Mouse (Mus musculus): ENCODE results near the gene Slc24a3. TPM values are rescaled to one million over a fixed set of nuclear protein-coding genes. Genes with fewer than 3 reads are reported as not detected.

Gene Slc24a3
- polyA plus RNA-seq, 1 experiment from 2014 or later: 3.1 TPM

DNA sequence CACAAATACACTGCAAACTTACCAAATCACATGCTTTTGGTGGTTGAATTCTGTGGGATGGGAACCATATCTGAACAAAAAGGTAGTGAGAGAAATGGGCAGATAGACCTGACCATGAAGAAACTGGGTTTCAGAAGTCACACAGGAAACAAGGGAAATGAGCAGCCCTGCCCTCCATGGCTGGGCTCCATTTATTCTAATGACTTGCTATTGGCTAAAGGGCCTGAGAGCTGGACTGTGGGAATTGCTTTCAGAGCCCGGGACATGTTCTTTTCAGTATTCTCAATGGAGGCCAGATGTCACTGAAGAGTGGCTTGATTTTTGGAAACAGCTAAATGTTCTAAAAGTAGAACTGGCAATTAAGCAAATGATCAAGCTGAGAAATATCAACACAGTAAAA is 120.9 kb downstream of the Slc24a3 start:
- H3K9me3 ChIP-seq (replicated peaks; ENCODE audit: control insufficient read depth, low read length): no peaks in the 10 kb centered on the region
- H3K4me2 ChIP-seq (ENCODE audit: low read length): no peak overlapping the region
- no peaks in the 10 kb centered on the region for H3K27me3 ChIP-seq (replicated peaks; ENCODE audit: control insufficient read depth, insufficient read depth, low read length)
- no peak for DNase-seq (ENCODE audit: low spot score)
- no peak overlapping the region for H3K27ac ChIP-seq (ENCODE audit: low read depth, low read length)
- ATAC-seq: no peak
- no peaks in the 10 kb centered on the region for H3K4me1 ChIP-seq (ENCODE audit: control insufficient read depth, insufficient read depth, low read length)
- no peaks in the 10 kb centered on the region for H3K36me3 ChIP-seq (ENCODE audit: control insufficient read depth, insufficient read depth, low read length)
- H3K4me3 ChIP-seq (ENCODE audit: low read depth, low read length): no peak overlapping the region
- no peak overlapping the region for H3K9ac ChIP-seq (ENCODE audit: low read length)
- WGBS: 56% methylated on average over 1 of the region's 1 CpGs

DNA sequence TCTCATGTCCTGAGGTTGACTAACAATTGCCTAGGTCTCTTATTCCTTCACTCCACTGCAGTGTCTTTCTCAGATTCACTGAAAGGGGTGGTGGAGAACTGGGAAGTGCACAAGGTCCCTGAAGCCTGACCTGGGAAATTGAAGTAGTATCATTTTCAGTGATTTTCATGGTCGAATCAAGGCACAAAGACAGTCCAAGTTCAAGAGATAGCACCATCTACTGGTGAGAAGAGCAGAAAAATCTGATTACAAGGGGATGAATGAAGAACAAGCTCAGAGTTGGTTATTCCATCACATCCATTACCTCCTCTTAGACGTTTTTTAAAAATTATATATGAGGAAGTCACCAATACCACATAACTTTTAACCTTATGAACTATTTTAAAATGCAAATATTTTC is 123.9 kb downstream of the Slc24a3 start:
- H3K36me3 ChIP-seq (ENCODE audit: control insufficient read depth, insufficient read depth, low read length): no peaks in the 10 kb centered on the region
- peak; percentile 17 for DNase-seq (ENCODE audit: low spot score)

DNA sequence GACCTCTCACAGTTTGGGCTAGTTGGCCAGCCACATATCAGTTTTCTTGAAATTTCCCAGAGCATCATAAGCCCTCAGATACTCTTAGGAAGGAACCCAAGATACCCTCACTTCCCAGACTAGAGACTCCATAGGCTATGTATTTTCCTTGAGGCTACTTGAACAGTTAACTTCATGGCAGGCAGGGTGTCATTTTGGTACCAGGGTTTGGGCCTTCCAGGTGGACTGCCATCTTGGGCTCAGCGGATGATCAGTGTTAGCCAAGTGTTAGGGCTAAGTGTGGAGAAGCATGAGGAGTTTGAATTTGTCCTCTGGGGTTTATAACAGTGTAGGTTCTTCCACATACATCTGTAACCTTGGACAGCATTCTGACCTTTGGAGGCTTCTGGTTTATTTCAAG is 124.6 kb downstream of the Slc24a3 start:
- Histone ChIP-seq H3K4me1 (ENCODE audit: control insufficient read depth, insufficient read depth, low read length) (no peaks in the 10 kb centered on the region), H3K27ac (ENCODE audit: low read depth, low read length) (no peak overlapping the region), H3K4me2 (ENCODE audit: low read length) (no peak overlapping the region), H3K36me3 (ENCODE audit: control insufficient read depth, insufficient read depth, low read length) (no peaks in the 10 kb centered on the region), H3K27me3 (replicated peaks; ENCODE audit: control insufficient read depth, insufficient read depth, low read length) (no peaks in the 10 kb centered on the region), H3K9ac (ENCODE audit: low read length) (no peak overlapping the region), H3K4me3 (ENCODE audit: low read depth, low read length) (no peak overlapping the region), H3K9me3 (replicated peaks; ENCODE audit: control insufficient read depth, low read length) (no peaks in the 10 kb centered on the region)
- DNase-seq (ENCODE audit: low spot score): no peak
- WGBS: 96% methylated on average over 1 of the region's 1 CpGs
- ATAC-seq: no peak

More for the DNA sequence above, 123.9 kb downstream of the Slc24a3 start:
- Histone ChIP-seq H3K27ac (ENCODE audit: low read depth, low read length) (no peak overlapping the region), H3K4me3 (ENCODE audit: low read depth, low read length) (no peak overlapping the region), H3K4me2 (ENCODE audit: low read length) (no peak overlapping the region), H3K9ac (ENCODE audit: low read length) (no peak overlapping the region), H3K27me3 (replicated peaks; ENCODE audit: control insufficient read depth, insufficient read depth, low read length) (no peaks in the 10 kb centered on the region), H3K4me1 (ENCODE audit: control insufficient read depth, insufficient read depth, low read length) (no peaks in the 10 kb centered on the region), H3K9me3 (replicated peaks; ENCODE audit: control insufficient read depth, low read length) (no peaks in the 10 kb centered on the region)
- ATAC-seq: no peak
- 25% methylated on average over 2 of the region's 2 CpGs for WGBS

DNA sequence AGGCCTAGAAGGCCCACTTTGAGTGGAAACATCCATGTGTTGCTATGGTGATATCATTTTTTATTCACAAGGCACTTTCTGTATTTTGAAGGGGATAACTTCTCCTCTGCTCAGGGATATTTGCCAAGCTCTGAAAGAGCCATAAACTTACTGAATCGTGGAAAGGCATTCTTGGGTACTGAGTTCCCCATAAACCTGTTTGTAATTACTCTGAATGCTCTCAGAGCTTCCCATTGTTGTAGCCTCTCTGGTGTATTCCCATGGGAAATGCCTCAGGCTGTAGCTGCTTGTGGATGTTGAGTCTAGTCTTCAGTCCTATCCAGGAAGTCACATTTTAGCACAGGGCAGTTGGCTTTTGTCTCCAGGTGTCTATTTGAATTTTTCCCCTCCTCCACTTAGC is 125.3 kb downstream of the Slc24a3 start:
- Histone ChIP-seq H3K4me3 (ENCODE audit: low read depth, low read length) (no peak overlapping the region), H3K4me2 (ENCODE audit: low read length) (no peak overlapping the region), H3K27ac (ENCODE audit: low read depth, low read length) (no peak overlapping the region), H3K9me3 (replicated peaks; ENCODE audit: control insufficient read depth, low read length) (no peaks in the 10 kb centered on the region), H3K36me3 (ENCODE audit: control insufficient read depth, insufficient read depth, low read length) (no peaks in the 10 kb centered on the region), H3K27me3 (replicated peaks; ENCODE audit: control insufficient read depth, insufficient read depth, low read length) (no peaks in the 10 kb centered on the region), H3K9ac (ENCODE audit: low read length) (no peak overlapping the region), H3K4me1 (ENCODE audit: control insufficient read depth, insufficient read depth, low read length) (no peaks in the 10 kb centered on the region)
- DNase-seq (ENCODE audit: low spot score) (no peak), ATAC-seq (no peak)
- 56% methylated on average over 1 of the region's 1 CpGs for WGBS

DNA sequence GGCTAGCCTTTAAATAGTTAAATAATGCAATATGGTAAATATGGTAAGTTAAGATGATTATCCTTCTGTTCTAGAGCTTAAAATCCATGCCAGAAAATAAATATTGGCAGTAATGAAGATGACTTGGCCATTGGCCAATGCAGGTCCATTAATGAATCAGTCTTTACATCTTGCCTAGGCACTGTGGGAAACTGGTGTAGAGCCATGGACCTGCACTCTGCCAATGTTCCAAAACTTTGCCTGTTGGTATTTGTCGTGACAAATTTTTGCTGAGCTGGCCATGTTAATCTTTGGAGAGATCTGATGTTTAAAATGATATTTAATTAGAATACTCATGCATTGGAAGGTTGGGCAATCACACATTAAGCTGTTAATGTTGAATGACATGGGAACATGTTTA is 129.4 kb downstream of the Slc24a3 start:
- no peaks in the 10 kb centered on the region for H3K4me1 ChIP-seq (ENCODE audit: control insufficient read depth, insufficient read depth, low read length)
- WGBS: 64% methylated on average over 1 of the region's 1 CpGs
- no peaks in the 10 kb centered on the region for H3K27me3 ChIP-seq (replicated peaks; ENCODE audit: control insufficient read depth, insufficient read depth, low read length)
- no peak overlapping the region for H3K4me2 ChIP-seq (ENCODE audit: low read length)
- H3K4me3 ChIP-seq (ENCODE audit: low read depth, low read length): no peak overlapping the region
- DNase-seq (ENCODE audit: low spot score) (peak; percentile 58), ATAC-seq (peak; percentile 42; the same call in 1 of the 2 replicates)
- H3K9me3 ChIP-seq (replicated peaks; ENCODE audit: control insufficient read depth, low read length): no peaks in the 10 kb centered on the region
- H3K36me3 ChIP-seq (ENCODE audit: control insufficient read depth, insufficient read depth, low read length): no peaks in the 10 kb centered on the region
- H3K27ac ChIP-seq (ENCODE audit: low read depth, low read length): no peak overlapping the region
- no peak overlapping the region for H3K9ac ChIP-seq (ENCODE audit: low read length)

DNA sequence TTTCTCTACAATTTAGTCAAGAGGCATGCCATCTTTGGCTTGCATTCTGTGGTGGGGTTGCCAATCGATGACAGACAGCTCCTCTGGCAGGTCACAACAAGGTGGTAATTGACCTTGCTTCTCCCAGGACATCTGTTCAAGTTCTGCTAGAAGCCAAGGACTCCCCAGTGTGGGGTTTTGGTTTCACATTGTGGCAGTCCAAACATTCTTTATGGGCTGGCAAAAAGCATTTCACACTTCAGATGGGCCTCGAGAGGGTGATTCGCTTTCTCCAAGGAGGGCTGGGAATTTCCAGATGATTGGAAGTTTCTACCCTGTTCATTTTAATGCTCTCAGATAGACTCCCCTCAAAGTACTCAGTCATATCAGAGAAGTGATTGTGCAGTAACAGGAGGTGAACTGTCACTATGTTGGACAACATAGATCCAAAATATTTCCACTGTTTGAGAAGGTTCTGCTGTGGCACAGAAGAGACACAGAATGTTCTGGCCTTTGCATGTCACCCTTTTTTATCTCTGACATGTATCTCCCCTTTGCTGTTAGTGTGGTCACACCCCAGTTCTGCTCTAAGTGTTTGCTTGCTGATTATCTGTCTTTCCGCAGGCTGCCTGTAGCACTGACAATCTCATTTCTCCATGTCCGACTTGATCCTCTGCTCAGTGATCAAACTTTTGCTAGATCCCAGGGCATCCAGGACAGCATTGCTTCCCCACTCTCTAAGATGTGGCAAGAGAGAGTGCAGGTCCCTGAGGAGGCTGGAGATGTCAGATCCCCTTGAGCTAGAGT is 132.6 kb downstream of the Slc24a3 start:
- Histone ChIP-seq H3K27me3 (replicated peaks; ENCODE audit: control insufficient read depth, insufficient read depth, low read length) (no peaks in the 10 kb centered on the region), H3K4me1 (ENCODE audit: control insufficient read depth, insufficient read depth, low read length) (no peaks in the 10 kb centered on the region), H3K36me3 (ENCODE audit: control insufficient read depth, insufficient read depth, low read length) (no peaks in the 10 kb centered on the region), H3K4me3 (ENCODE audit: low read depth, low read length) (no peak overlapping the region), H3K27ac (ENCODE audit: low read depth, low read length) (no peak overlapping the region), H3K9me3 (replicated peaks; ENCODE audit: control insufficient read depth, low read length) (no peaks in the 10 kb centered on the region), H3K9ac (ENCODE audit: low read length) (no peak overlapping the region), H3K4me2 (ENCODE audit: low read length) (no peak overlapping the region)
- WGBS: 78% methylated on average over 5 of the region's 5 CpGs
- ATAC-seq (peak; percentile 42; the same call in 1 of the 2 replicates), DNase-seq (ENCODE audit: low spot score) (peak; percentile 55)

DNA sequence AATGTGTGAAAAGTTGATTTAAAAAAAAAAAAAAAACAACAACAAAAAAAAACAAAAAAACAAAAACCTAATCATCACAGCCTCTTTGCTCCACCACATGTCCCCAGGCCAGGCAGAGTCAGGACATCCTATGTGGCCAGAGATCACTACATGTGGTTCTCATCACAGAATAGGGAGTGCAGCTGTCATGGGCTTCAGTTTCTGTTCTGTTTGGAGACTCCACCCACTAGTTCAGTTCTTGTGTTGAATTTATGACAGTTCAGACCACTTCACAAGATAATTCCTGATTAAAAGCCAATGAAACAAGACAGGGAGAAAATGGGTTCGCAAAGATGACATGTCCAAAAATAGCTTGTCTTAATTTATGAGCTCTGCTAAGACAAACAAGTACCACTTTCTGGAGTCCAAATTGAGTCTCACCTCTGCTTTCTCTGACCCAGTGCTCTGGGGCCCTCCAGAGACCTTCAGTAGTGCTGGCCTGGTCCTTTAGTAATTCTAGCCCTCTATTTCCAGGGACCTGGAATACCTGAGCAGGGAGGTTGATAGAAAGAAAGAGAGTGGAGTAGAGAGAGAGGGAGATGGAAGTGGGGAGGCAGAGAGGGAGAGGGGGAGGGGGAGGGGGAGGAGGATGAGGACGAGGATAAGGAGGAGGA is 139.8 kb downstream of the Slc24a3 start:
- Histone ChIP-seq H3K27ac (ENCODE audit: low read depth, low read length) (no peak overlapping the region), H3K4me3 (ENCODE audit: low read depth, low read length) (no peak overlapping the region), H3K4me1 (ENCODE audit: control insufficient read depth, insufficient read depth, low read length) (no peaks in the 10 kb centered on the region), H3K27me3 (replicated peaks; ENCODE audit: control insufficient read depth, insufficient read depth, low read length) (no peaks in the 10 kb centered on the region), H3K36me3 (ENCODE audit: control insufficient read depth, insufficient read depth, low read length) (no peaks in the 10 kb centered on the region), H3K9ac (ENCODE audit: low read length) (no peak overlapping the region), H3K4me2 (ENCODE audit: low read length) (no peak overlapping the region), H3K9me3 (replicated peaks; ENCODE audit: control insufficient read depth, low read length) (no peaks in the 10 kb centered on the region)
- WGBS: 89% methylated on average over 2 of the region's 2 CpGs
- DNase-seq (ENCODE audit: low spot score) (no peak), ATAC-seq (no peak)

DNA sequence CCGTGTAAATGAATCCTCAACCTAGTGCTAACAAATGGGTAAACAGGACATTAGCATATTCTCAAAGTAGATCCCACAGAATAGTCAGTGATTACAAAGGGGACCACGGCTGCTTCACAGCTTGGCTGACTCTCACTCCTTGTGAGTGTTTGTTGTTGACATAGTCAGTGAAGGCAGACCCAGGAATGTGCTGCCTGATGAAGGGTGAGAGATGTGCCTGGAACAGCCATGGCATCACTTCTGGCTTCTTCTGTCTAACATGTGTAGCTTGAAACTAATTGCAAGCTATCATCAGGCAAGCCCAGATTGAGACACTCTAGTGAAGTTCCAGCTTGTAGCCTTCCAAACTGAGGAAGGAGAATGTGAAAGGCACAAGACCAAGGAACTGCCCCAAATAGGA is 151.4 kb downstream of the Slc24a3 start:
- Histone ChIP-seq H3K4me3 (ENCODE audit: low read depth, low read length) (no peak overlapping the region), H3K27ac (ENCODE audit: low read depth, low read length) (no peak overlapping the region), H3K36me3 (ENCODE audit: control insufficient read depth, insufficient read depth, low read length) (no peaks in the 10 kb centered on the region), H3K4me2 (ENCODE audit: low read length) (no peak overlapping the region), H3K27me3 (replicated peaks; ENCODE audit: control insufficient read depth, insufficient read depth, low read length) (no peaks in the 10 kb centered on the region), H3K4me1 (ENCODE audit: control insufficient read depth, insufficient read depth, low read length) (no peaks in the 10 kb centered on the region), H3K9ac (ENCODE audit: low read length) (no peak overlapping the region), H3K9me3 (replicated peaks; ENCODE audit: control insufficient read depth, low read length) (no peaks in the 10 kb centered on the region)
- ATAC-seq (no peak), DNase-seq (ENCODE audit: low spot score) (no peak)
- 45% methylated on average over 2 of the region's 2 CpGs for WGBS

DNA sequence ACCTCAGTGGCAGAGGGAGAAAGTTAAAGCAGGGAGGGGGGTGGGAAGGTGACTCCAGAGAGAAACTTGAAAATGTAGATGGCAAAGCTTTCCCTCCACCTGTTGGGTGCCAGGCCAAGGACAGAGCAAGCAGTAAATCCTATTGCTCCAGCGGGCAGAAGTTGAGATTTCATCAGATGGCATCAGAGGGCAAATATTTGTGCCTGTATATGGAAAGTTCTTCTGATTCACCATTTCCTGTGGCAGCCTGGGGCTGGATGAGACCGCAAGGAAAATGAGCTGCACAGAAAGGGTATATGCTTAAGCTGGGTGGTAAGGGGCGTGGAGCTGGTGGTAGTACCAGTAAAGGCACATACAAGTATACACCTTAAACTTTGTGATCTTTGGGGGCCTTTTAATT is 153.7 kb downstream of the Slc24a3 start:
- DNase-seq (ENCODE audit: low spot score) (no peak), ATAC-seq (no peak)
- no peaks in the 10 kb centered on the region for H3K36me3 ChIP-seq (ENCODE audit: control insufficient read depth, insufficient read depth, low read length)
- no peak overlapping the region for H3K4me2 ChIP-seq (ENCODE audit: low read length)
- WGBS: 89% methylated on average over 3 of the region's 3 CpGs
- H3K9me3 ChIP-seq (replicated peaks; ENCODE audit: control insufficient read depth, low read length): no peaks in the 10 kb centered on the region
- no peak overlapping the region for H3K27ac ChIP-seq (ENCODE audit: low read depth, low read length)
- no peaks in the 10 kb centered on the region for H3K27me3 ChIP-seq (replicated peaks; ENCODE audit: control insufficient read depth, insufficient read depth, low read length)
- no peak overlapping the region for H3K4me3 ChIP-seq (ENCODE audit: low read depth, low read length)
- no peak overlapping the region for H3K9ac ChIP-seq (ENCODE audit: low read length)
- H3K4me1 ChIP-seq (ENCODE audit: control insufficient read depth, insufficient read depth, low read length): no peaks in the 10 kb centered on the region
